Mouse (Mus musculus): ENCODE results near the gene Fbxo17. TPM values are rescaled to one million over a fixed set of nuclear protein-coding genes. Genes with fewer than 3 reads are reported as not detected.
"Not testable (repeated sequence)": the region's sequence is repeated elsewhere in the genome, so short reads cannot be mapped to it uniquely, and the experiment has no call there.

Gene Fbxo17
- total and polyA plus RNA-seq, 2 experiments from 2014 or later: 5.1 to 7.8 TPM

DNA sequence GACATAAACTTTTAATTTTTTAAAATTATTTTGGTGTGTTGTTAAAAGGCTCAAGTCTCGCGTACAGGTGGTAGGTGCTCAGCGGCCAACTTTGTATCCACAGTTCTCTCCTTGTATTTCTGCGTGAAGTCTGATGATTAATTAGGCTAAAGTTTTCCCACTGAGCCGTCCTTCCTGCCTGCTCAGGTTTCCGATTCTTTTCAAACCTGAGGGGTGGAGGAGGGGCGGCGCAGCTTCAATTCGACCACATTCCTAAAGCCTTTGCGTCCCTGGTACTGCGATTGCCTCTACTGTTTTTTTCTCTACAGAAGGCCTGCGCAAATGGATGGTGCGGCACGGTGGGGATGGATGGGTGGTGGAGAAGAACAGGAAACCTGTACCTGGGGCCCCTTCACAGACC is 22.2 kb upstream of the Fbxo17 start:
- ATAC-seq (ENCODE audit: insufficient read depth, low read depth): no peak
- no peak overlapping the region for H3K27ac ChIP-seq (ENCODE audit: low read depth)

DNA sequence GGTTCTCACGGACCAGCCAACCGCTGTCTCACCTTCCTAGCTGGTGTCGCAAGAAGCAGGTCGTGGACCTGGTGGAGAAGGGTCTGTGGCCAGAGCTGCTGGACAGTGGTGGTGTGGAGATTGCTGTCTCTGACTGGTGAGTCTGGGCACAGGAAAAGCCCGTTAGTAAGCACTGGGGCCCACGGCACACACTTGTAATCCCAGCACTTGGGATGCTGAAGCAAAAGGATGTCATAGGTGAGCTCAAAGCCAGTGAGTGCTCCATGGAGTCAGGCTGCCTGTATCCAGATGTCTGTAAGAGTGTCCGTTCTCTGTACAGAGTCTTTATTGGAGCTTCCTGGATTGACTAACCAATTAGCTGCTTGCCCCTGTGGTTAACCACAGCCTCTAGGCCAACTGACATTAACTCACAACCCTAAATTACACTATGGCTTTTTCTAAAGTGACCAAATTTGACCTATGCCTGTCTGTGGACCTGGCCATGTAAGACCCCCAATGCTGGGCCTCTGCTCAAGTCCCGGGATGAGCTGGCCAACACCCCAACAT is 21.6 kb upstream of the Fbxo17 start:
- Histone ChIP-seq H3K27ac (ENCODE audit: low read depth) (no peak overlapping the region), H3K9ac (replicated peaks; ENCODE audit: low read depth, low read length) (no peak overlapping the region), H3K36me3 (replicated peaks; ENCODE audit: control insufficient read depth, insufficient read depth, low read length) (no peaks in the 10 kb centered on the region), H3K4me1 (ENCODE audit: control insufficient read depth, insufficient read depth) (no peaks in the 10 kb centered on the region), H3K4me2 (ENCODE audit: low read depth, low read length) (no peak overlapping the region), H3K9me3 (replicated peaks; ENCODE audit: control insufficient read depth, low read length) (no peaks in the 10 kb centered on the region), H3K27me3 (ENCODE audit: control insufficient read depth, insufficient read depth, low read length) (peaks cover 8% of the 10 kb centered on the region; the same call in 1 of the 2 replicates), H3K4me3 (ENCODE audit: low read depth, low read length) (no peak overlapping the region)
- no peak for TF ChIP-seq EP300 (IDR thresholded peaks at IDR 0.05; ENCODE audit: low read depth)
- TF ChIP-seq CTCF (IDR thresholded peaks at IDR 0.05; ENCODE audit: low read depth): no peak
- WGBS: 62% methylated on average over 8 of the region's 8 CpGs
- no peak for DNase-seq (ENCODE audit: low spot score)
- no peak for ATAC-seq (ENCODE audit: insufficient read depth, low read depth)

More for the DNA sequence above, 22.2 kb upstream of the Fbxo17 start:
- H3K4me3 ChIP-seq (ENCODE audit: low read depth, low read length): no peak overlapping the region; the same call in 1 of the 2 replicates
- no peak overlapping the region for H3K9ac ChIP-seq (replicated peaks; ENCODE audit: low read depth, low read length)
- H3K4me1 ChIP-seq (ENCODE audit: control insufficient read depth, insufficient read depth): no peaks in the 10 kb centered on the region
- peaks cover 8% of the 10 kb centered on the region; the same call in 1 of the 2 replicates for H3K27me3 ChIP-seq (ENCODE audit: control insufficient read depth, insufficient read depth, low read length)
- no peaks in the 10 kb centered on the region for H3K9me3 ChIP-seq (replicated peaks; ENCODE audit: control insufficient read depth, low read length)
- H3K36me3 ChIP-seq (replicated peaks; ENCODE audit: control insufficient read depth, insufficient read depth, low read length): no peaks in the 10 kb centered on the region
- TF ChIP-seq CTCF (IDR thresholded peaks at IDR 0.05; ENCODE audit: low read depth) (no peak), EP300 (IDR thresholded peaks at IDR 0.05; ENCODE audit: low read depth) (no peak)
- no peak for DNase-seq (ENCODE audit: low spot score)
- 29% methylated on average over 14 of the region's 14 CpGs for WGBS
- peak overlapping the region; percentile 68; the same call in 1 of the 2 replicates for H3K4me2 ChIP-seq (ENCODE audit: low read depth, low read length)

DNA sequence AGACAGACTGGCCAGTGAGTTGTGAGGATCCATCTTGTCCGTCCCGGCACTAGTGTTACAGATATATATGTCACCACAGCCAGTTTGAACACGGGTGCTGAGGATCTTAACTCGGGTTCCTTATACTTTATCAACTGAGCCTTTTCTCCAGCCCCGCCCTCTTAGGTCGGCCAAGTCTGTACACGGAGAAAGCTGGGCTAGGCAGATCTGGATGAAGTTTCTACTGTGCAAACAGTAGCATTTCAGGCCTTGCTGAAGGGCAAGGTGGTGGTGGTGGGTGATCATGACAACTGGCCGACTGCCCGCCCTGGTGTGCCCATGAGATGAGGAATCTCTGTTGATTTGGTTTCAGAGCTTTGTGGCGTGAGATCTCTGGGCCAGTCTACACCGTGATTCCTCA is 19.3 kb upstream of the Fbxo17 start:
- TF ChIP-seq CTCF (IDR thresholded peaks at IDR 0.05; ENCODE audit: low read depth) (no peak), EP300 (IDR thresholded peaks at IDR 0.05; ENCODE audit: low read depth) (no peak)
- DNase-seq (ENCODE audit: low spot score) (no peak), ATAC-seq (ENCODE audit: insufficient read depth, low read depth) (no peak)
- Histone ChIP-seq H3K4me3 (ENCODE audit: low read depth, low read length) (no peak overlapping the region), H3K9me3 (replicated peaks; ENCODE audit: control insufficient read depth, low read length) (peaks cover 5% of the 10 kb centered on the region; the same call in 1 of the 2 replicates), H3K27ac (ENCODE audit: low read depth) (no peak overlapping the region), H3K4me1 (ENCODE audit: control insufficient read depth, insufficient read depth) (no peaks in the 10 kb centered on the region), H3K9ac (replicated peaks; ENCODE audit: low read depth, low read length) (no peak overlapping the region), H3K27me3 (ENCODE audit: control insufficient read depth, insufficient read depth, low read length) (peaks cover 8% of the 10 kb centered on the region; the same call in 1 of the 2 replicates), H3K36me3 (replicated peaks; ENCODE audit: control insufficient read depth, insufficient read depth, low read length) (no peaks in the 10 kb centered on the region), H3K4me2 (ENCODE audit: low read depth, low read length) (no peak overlapping the region)
- WGBS: 85% methylated on average over 11 of the region's 11 CpGs

DNA sequence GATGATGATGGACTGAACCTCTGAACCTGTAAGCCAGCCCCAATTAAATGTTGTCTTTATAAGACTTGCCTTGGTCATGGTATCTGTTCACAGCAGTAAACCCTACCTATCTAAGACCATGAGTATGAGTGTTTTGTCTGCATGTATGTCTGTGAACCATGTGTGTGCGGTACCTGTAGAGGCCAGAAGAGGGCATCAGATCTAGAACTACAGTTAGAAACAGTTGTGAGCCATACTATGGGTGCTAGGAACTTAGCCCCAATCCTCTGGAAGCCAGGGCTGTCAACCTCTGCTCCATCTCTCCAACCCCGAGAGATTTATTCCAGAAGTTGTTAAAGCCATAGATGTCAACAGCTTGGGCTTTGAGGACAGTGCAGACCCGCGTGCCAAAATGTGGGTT is 16.3 kb upstream of the Fbxo17 start:
- Histone ChIP-seq H3K4me3 (ENCODE audit: low read depth, low read length) (no peak overlapping the region), H3K27me3 (ENCODE audit: control insufficient read depth, insufficient read depth, low read length) (no peaks in the 10 kb centered on the region), H3K9me3 (replicated peaks; ENCODE audit: control insufficient read depth, low read length) (peaks cover 5% of the 10 kb centered on the region; the same call in 1 of the 2 replicates), H3K36me3 (replicated peaks; ENCODE audit: control insufficient read depth, insufficient read depth, low read length) (no peaks in the 10 kb centered on the region), H3K4me2 (ENCODE audit: low read depth, low read length) (no peak overlapping the region), H3K9ac (replicated peaks; ENCODE audit: low read depth, low read length) (no peak overlapping the region), H3K27ac (ENCODE audit: low read depth) (no peak overlapping the region), H3K4me1 (ENCODE audit: control insufficient read depth, insufficient read depth) (no peaks in the 10 kb centered on the region)
- DNase-seq (ENCODE audit: low spot score) (no peak), ATAC-seq (ENCODE audit: insufficient read depth, low read depth) (no peak)
- 95% methylated on average over 4 of the region's 4 CpGs for WGBS
- TF ChIP-seq CTCF (IDR thresholded peaks at IDR 0.05; ENCODE audit: low read depth) (no peak), EP300 (IDR thresholded peaks at IDR 0.05; ENCODE audit: low read depth) (no peak)

DNA sequence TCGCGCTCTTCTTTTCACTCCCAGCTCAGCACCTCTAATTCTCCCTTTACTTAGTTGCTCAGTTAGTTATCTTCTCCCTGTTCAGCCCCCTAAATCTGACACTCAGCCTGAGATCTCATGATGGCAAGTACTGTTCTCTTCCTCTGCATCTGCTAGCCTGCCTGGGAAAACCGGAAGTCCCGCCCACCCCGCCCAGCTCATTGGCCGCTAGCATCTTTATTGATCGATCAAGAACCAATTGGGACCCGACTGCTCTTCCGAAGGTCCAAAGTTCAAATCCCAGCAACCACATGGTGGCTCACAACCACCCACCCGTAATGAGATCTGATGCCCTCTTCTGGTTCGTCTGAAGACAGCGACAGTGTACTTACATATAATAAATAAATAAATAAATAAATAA is 15.3 kb upstream of the Fbxo17 start:
- not testable (repeated sequence) for DNase-seq (ENCODE audit: low spot score); ATAC-seq (ENCODE audit: insufficient read depth, low read depth); H3K36me3 ChIP-seq (replicated peaks; ENCODE audit: control insufficient read depth, insufficient read depth, low read length); H3K9me3 ChIP-seq (replicated peaks; ENCODE audit: control insufficient read depth, low read length); H3K4me2 ChIP-seq (ENCODE audit: low read depth, low read length); H3K9ac ChIP-seq (replicated peaks; ENCODE audit: low read depth, low read length); H3K4me1 ChIP-seq (ENCODE audit: control insufficient read depth, insufficient read depth); H3K27me3 ChIP-seq (ENCODE audit: control insufficient read depth, insufficient read depth, low read length); H3K27ac ChIP-seq (ENCODE audit: low read depth); H3K4me3 ChIP-seq (ENCODE audit: low read depth, low read length)
- 88% methylated on average over 12 of the region's 12 CpGs for WGBS

GRCm38 (mm10) chr7:28702601-28703143 is 13.9 kb upstream of the Fbxo17 start:
- no peak overlapping the region for H3K4me3 ChIP-seq (ENCODE audit: low read depth, low read length)
- no peak overlapping the region for H3K9ac ChIP-seq (replicated peaks; ENCODE audit: low read depth, low read length)
- 64% methylated on average over 9 of the region's 9 CpGs for WGBS
- DNase-seq (ENCODE audit: low spot score) (no peak), ATAC-seq (ENCODE audit: insufficient read depth, low read depth) (no peak)
- TF ChIP-seq EP300 (IDR thresholded peaks at IDR 0.05; ENCODE audit: low read depth) (no peak), CTCF (IDR thresholded peaks at IDR 0.05; ENCODE audit: low read depth) (no peak)
- no peak overlapping the region for H3K4me2 ChIP-seq (ENCODE audit: low read depth, low read length)
- H3K36me3 ChIP-seq (replicated peaks; ENCODE audit: control insufficient read depth, insufficient read depth, low read length): no peaks in the 10 kb centered on the region
- H3K9me3 ChIP-seq (replicated peaks; ENCODE audit: control insufficient read depth, low read length): peaks cover 5% of the 10 kb centered on the region; the same call in 1 of the 2 replicates
- no peak overlapping the region for H3K27ac ChIP-seq (ENCODE audit: low read depth)
- no peaks in the 10 kb centered on the region for H3K27me3 ChIP-seq (ENCODE audit: control insufficient read depth, insufficient read depth, low read length)
- H3K4me1 ChIP-seq (ENCODE audit: control insufficient read depth, insufficient read depth): no peaks in the 10 kb centered on the region
